Mouse (Mus musculus) thymus, adult 2 months (tissue): ENCODE results near the gene Upf1.

Experiments used
- CTCF ChIP-seq: fragments of 200-500 bp; IDR thresholded peaks from 2 replicates; pipeline ENCODE4 v1.5.1; 2012; ENCODE audit warnings: mild to moderate bottlenecking, control low read depth, low read length, moderate library complexity, borderline replicate concordance; ENCODE audit not compliant: control insufficient read depth, poor library complexity, insufficient read depth; ENCODE audit errors: extremely low read depth
- POLR2A ChIP-seq: fragments of 200-500 bp; IDR thresholded peaks from 2 replicates; pipeline ENCODE4 v1.6.1; 2012; ENCODE audit warnings: mild to moderate bottlenecking, low read length, control low read depth, moderate library complexity; ENCODE audit not compliant: control insufficient read depth, poor library complexity, insufficient read depth; ENCODE audit errors: extremely low read depth

DNA sequence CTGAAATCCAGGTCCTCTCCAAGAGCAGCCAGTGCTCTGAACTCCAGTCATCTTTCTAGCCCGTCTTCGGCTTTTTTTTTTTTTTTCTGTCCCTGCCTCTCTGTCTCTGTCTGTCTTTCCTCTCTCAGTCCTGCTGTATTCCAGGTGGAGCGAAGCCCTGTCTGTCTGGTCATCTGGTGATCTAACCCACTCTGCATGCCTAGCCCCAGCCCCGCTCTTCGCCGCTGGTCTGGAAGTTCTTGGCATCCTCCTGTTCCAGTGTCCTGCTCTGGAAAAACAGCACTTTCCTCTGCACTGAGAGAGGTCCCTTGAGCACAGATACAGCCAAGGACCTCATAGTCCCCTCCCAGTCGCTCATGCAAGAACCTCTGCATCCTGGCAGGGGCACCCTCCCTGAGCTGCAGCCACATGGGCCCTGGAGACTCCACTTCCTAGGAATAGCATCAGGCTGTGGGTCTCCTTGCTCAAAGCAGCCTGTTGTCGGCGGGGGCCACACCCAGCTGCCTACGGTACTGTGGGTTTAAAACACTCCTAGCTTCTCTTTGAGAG is 8.5 kb upstream of the Upf1 start:
- TF ChIP-seq CTCF (no peak), POLR2A (no peak)
